Mouse (Mus musculus): ENCODE data around the gene Mag.

The Mag gene

DNA sequence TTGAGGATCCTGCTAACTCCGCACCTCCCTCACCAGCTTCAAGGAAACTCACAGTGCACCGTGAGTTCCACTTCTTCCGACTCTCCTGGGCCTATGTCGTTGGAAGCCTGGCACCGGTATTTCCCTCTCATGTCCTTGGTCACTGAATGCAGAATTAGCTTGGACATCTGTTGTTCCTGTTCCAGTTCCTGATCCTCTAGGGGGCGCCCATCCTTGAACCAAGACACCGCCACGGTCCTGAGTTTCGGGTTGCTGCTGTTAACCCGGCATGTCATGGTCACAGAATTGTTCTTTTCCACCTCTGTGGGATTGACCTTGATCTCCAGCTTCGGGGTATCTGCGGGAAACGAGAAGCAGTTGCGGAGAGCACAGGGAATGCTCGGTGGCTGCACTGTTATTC lies 41.6 kb downstream of the Mag start:
- DNase-seq (ENCODE audit: low read depth, low spot score), result peak; percentile 74

- DNase-seq (ENCODE audit: low read depth, low spot score), result no peak
These were observed 51.3 kb downstream of the Mag start for GRCm38 (mm10) chr7:30863386-30863785.

DNA sequence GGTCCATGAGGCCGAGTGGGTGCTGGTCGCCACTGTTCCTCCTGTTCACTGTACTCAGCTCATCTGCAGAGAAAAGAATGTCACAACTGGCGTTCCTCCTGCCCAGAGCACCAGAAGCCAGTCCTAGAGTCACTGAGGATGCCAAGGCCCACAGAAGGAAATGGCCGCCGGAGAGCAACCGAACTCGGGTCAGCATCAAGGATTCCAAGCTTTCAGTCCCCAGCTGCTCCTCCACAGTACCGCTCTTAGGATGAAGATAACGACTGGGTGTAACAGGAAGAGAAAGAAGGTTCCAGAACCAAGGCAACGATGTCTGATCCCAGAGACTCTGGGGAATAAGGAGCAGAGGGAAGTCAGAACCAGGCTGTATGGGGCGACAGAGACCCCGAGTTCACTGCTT lies 53.2 kb downstream of the Mag start, which contains the start of gene Ffar1:
Ffar1 (minus strand) TSS at position 101 of the 400 bp plus-strand sequence.
- no peak for DNase-seq (ENCODE audit: low read depth, low spot score)

DNA sequence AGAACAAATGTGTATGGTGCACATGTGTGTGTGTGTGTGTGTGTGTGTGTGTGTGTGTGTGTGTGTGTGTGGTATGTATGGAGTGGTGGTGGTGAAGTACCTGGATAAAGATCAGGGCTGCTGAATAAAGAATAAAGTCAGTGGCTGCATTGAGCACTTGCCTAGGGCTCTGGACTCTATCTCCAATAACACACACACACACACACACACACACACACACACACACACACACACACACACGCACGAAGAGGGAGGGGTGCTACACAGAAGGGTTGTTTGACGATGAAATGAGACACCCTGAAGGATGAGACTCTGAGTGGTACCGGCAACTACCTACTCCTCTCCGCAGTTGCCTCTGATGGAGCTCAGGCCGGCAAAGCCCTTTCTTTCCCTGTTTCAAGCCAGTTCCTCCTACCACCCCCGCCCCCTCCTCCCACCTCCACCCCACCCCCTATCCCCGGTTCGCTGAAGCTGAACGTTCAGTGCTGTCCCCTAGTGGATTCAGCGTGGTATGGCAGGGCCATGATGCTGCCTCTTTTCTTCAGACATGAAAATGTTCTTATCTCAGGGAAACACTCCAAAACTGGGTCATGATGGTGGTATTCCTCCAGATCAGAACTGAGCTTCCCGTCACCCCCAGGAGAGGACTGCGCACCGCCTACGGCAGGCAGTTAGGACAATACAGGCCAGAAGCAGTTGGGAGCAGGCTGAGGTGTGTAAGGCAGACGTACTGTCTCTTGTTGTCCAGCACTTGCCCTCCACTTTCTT lies 54.9 kb downstream of the Mag start:
- DNase-seq (ENCODE audit: low read depth, low spot score), result peak; percentile 75

GRCm38 (mm10) chr7:30859290-30859634 lies 55.4 kb downstream of the Mag start:
- DNase-seq (ENCODE audit: low read depth, low spot score), result peak; percentile 73

DNA sequence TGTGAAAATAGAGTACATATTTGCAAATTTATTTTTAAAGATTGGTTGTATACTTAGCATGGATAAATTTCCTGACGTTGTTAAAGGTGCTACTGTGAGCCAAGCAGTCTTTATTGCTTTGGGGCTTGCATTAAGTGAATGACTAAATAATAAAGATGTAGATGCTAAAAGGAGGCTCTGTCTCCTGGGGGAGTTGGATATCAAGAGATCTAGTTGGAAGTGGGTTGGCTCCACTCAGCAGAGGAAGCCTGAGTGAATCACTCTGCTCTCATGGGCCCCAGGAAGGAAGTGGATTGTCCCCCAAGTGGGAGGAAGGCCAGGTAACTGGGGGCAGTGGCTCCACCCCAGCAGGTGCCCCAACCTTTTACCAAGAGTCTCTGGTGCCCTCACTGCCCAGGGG lies 56.9 kb downstream of the Mag start:
- no peak for DNase-seq (ENCODE audit: low read depth, low spot score)

DNA sequence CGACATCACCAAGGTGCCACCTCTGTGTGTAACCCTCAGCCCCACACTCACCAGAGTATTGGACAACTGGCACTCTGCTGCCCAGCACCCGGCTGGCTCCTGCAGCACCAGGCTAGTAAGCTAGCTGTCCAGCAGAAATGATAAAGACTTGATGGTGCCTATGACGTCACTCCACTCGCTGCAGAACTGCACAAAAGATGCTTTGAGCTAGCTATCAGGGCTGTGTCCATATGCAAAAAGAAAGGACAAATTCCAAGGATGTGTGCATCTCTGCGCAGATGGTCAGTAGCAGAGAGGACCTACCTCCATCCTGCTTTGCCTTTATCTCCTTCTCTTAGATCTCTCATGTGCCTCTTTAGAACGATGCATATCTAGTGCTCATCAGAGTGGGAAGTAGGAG lies 58.6 kb downstream of the Mag start, which contains the start of gene Ffar3:
Ffar3 (minus strand) TSS at position 101 of the 400 bp plus-strand sequence.
- DNase-seq (ENCODE audit: low read depth, low spot score), result no peak

DNA sequence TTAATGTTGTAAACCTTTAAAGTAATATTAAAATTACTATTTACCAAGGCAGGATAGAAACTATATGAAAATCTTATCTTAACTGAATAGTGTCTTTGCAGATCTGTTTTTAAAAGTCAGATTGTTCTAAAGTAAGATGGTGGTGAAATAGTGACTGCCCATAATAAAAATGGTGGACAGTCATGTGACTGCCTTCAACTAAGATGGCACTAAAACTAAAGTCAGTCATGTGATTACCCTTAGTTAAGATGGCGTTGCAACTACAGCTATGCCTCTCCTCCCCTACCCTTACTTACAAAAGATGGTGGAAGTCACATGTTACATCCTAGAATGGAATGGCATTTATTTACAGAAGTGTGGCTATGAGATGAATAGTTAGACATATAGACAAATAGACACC lies 63.3 kb downstream of the Mag start:
- no peak for DNase-seq (ENCODE audit: low read depth, low spot score)

All from mesoderm, embryonic 11.5 days (tissue).